Mouse (Mus musculus) B cell, adult 2 months (primary cell): ENCODE measurements around the gene Stard13.

Experiments used
- DNase-seq, 2 experiments: peaks; one replicate each; pipeline ENCODE4 v3.0.0; 2022

Gene Stard13

DNA sequence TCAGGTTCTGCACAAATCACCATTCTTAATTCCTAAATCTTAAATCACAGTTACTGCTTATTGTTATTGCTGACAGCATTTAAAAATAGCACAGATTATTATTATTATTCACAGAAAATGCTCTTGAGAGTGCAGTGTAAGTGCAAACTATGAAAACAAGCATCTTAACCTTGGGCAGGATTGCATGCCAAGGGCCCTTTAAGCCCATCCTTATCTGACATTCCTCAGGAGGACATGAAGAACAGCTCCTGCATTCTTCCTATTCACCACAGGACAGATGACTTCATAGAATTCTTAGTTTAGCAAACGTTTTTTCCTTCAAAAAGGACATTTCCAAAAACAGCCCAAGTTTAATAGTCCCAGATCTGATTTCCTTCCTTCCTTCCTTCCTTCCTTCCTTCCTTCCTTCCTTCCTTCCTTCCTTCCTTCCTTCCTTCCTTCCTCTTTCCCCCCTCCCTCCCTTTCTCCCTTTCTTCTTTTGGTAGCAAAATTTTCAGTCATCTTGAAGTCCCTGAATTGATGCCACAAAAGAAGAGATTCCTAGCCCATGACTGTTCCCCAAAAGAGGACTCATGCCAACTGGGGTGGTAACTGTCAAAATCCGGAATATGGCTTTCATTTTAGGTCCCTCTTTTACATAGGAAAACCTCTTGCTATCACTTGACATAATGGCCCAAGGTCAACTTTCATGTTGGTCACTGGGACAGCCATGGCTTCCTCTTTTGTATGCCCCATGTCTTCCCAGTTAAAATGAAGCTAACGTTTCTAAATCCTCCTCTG, 140.6 kb downstream of the Stard13 start:
- no peak for DNase-seq

DNA sequence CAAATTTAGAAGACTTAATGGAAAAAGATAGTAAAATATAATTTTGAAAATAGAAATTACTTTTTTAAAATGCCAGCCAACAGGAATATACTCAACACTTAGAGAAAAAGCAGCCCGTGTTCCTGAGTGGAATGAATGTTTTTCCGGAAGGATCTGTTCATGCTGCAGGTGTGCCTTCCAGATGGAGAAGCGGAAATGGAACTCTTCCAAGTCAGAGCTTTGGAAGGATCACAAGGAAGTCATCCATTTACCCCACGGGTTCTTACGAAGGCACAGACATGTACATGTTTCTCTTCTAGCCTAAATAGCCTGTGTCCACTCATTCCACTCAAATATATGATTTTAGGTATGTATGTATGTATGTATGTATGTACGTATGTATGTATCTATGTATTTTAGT, 142.6 kb downstream of the Stard13 start:
- no peak for DNase-seq

DNA sequence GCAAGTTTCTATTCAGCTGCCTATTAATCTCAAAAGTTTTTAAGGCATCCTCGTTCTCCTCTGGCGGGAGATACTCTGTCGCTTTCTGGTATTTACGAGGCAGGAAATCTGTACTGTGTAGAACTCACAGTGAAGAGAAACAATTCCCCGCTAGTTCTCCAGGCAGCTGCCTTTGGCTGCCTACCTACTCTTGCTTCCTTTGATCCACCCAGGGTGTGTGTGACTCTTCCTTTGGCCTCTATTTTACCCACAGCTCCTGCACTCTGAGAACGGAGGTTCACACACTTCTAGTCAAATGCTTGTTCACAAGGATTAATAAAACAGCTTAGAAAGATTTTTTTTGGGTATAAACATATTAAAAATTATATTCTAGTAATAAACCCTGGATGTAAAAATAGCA, 144.4 kb downstream of the Stard13 start:
- DNase-seq: no peak

DNA sequence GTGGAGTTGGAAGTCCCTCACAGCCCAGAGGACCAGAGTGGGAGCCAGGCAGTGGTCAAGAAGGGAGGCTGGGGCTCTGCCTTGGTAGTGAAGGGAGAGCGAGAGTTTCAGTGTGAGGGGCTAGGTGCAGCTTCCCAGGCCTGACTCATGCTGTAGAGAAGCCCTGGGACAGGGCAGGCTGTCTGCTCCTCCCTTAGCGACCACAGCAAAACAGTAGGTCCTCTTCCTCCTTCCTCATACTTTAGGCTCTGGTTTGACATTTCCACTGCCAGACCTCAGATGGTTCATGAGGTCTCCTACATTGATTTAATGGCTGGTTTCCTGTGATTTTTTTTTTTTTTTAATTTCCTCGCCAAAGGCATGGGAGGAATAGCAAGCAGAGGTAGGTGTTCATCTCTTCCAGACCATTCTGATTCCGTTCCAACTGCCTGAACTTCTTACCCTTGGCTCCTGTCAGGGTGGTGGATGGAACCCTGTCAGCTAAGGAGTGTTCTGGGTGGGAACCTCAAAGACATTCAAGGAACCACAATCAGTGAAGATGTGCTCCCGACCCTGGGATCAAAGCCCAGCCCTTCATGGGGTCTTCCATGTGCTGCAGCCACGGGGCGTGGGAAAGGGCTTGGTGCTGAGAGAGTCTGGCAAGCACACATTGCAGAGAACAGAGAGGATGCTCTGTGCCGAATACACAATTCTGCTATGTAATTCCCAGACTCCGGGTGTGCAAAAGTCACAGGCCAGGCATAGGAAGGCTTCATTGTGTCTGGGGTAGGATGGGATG, 147.0 kb downstream of the Stard13 start:
- no peak for DNase-seq

DNA sequence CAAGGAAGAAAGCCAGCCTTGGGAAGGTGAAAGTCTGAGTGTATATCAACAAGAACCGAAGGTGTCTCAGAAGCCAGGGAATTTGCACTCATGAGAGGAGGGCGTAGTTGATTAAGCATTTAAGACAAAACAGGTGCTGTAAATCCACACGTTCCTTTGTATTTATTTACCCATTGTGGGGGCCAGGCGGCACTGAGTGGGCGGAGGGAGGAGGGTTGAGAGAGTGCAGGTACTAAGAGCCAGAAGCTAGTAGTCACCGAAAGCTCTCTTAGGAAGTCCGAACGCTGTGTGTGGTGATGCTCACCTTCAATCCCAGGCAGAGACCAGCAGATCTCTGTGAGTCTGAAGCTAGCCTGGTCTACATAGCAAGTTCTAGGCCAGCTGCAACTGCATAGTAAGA, 147.9 kb downstream of the Stard13 start:
- no peak for DNase-seq

DNA sequence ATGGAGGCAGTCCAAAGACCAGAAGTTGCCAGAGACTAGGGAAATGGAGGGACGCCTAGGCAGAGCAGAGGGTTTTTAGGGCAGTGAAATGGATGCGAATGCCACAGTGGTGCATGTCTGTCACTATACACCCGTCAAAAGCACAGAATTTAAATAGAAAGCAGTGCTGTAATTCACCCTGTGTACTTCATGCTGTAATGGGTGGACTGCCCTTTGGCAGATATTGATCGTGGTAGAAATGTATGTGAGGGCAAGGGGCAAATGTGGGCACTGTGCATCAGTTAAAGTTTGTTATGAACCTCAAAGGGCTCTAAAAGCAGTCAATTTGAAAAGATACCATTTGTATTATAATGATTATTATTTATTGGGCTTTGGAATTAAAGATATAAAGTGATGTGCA, 153.4 kb downstream of the Stard13 start:
- no peak for DNase-seq

DNA sequence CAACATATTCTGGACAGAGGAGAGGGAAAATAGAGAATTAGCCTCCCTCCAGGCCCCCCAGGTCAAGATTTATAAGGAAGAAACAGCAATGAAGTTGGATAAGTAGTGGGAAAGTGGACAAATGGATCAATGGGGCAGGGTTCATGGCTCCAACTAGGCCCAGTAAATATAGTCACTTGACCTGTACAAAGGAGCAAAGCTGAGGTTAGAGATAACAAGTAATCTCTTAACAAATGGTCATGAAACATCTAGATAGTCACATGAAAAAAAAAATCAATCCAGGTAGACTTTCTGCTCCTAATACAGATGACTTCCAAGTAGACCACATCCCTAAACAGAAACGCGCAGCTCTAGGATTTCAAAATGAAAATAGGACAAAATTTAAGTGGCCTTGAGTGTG, 155.7 kb downstream of the Stard13 start:
- DNase-seq: no peak

DNA sequence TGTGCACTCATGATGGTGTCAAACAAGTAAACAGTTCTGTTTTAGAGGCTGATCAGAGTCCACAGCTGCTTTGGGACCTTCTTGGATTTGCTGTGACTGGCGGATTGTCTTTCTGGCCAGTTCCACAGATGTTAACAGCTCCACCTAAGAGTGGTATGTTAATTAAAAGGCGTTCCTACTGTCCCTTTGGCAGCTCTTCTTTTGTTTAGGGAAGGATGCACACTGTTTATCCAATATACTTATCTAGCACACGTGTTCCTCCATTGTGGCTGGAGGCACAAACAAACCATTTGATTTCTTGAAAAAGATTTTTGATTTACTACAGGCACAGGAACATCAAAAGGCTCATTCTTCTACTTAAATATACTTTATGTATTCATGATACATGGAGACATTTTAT, 156.7 kb downstream of the Stard13 start:
- no peak for DNase-seq

DNA sequence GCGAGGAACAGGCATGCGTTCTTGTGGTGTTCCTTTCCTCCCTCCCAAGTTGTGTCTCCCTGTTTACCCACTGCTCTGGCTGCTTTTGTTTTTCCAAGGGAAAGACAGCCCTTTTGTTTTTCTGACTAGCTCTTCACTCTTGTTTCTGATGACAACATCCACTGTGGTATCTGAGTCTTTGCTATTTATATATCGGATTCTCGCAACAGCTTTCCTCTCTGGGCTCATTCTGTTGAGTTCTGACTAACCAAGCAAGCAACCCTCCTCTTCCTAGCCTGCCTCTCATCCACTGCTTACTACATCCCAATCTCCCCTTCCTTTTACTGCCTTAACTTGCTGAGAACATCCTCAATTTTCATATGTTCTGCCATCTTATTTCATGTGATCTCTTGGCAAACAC, 159.4 kb downstream of the Stard13 start:
- DNase-seq: no peak

DNA sequence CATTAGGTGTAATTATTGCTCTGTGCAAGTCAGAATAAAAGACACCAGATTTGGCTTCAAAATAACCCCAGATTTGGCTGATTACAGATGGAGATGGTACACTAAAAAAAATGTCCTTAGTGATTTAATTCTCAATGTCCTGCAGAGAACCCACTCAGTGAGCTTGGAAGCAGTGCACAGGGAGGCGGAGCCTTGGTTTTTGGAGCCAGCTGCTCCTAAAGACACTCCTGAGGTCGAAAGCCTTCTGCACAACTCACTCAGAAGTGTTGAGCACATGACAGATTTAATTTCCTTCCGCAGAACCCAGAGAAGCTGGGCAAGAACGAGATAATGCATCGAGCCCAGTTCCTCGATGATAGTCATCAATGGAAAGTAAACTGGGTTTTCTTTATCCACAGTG, 162.2 kb downstream of the Stard13 start:
- DNase-seq: no peak

DNA sequence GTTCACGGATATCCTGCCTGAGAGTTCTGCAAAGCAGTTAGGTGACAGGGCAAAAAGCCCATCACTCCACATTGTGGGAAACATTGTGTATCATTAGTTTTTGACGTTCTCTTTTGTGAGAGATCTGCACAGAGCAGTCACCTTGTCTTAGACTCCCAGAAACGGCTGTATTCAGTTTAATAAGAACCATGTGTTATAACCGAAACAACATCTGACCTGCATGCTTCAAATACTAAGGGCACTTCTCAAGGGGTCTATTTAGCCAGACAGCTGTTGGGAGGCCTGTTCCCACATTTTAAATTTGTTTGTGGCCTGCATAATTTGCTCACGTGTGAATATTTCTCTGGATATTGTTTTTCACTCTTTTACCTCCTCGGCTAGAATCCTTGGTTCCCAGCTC, 162.7 kb downstream of the Stard13 start:
- DNase-seq: no peak

DNA sequence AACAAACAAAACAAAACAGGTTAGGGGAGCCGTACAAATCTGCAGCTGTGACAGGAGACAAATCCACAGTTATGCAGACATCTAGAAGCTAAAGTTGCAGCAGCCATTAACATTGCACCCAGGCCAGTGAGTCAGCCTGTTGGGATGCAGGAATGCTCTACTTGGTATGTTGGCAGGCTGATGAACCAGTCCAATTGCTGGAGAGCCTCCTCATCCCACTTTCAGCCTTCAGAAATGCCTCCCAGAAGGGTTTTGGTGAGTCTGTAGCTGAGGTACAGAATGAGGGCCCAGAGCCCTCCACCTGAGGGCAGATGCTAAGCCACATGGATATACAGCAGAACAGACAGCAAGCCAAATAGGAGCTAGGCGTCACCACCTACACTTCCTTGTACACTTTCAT, 164.1 kb downstream of the Stard13 start:
- no peak for DNase-seq

DNA sequence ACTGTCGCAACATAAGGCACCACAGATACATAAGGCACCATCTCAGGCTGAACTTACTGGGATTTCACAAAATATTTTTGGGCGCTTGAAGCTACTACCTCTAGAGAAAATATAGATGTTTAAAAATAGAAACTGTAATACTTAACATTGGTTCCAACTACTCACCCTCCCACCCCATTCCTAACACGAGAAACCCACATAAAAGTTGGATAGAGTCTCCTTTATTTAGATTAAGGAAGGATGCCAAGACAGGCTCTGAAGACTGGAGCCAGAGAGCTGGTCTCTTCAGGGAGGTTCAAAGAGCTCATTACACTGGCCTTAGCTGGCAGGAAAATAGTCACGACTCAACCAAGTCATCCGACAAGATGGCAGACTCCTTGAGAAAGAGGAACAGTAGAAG, 167.6 kb downstream of the Stard13 start:
- no peak for DNase-seq

DNA sequence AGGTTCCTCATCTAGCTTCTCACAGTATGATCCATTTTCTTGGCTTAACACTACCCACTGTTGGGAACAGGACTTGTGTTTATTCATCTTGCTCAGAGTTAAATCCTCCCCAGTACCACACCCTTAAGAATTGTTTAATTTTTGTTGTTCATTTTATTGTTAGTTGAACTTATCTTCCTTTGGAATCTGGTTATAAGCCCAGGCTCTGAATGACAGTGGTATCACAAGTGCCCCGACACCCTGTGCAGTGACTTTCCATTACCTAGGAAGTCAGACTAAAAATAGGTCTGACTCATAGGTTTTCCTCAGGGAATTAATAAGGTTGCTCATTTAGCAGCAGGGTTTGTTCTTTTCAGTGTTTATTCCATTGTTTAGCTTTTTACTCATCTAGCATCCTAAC, 168.4 kb downstream of the Stard13 start:
- DNase-seq: no peak

DNA sequence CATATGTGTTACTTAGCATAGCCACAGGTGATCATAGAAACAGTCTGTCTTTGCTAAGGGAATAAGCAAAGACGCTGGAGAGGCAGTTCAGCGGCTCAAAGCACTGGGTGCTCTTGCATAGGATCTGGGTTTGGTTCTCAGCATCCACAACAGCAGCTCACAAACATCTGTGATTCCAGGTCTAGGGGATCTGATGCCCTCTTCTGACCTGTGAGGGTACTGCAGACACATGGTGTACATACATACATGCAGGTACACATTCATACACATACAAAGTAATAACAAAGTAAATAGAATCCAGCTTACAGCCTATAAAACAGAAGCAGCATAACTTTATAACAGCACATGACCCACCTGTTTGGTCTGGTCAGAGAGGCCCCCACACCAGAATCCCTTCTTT, 171.7 kb downstream of the Stard13 start:
- no peak for DNase-seq

DNA sequence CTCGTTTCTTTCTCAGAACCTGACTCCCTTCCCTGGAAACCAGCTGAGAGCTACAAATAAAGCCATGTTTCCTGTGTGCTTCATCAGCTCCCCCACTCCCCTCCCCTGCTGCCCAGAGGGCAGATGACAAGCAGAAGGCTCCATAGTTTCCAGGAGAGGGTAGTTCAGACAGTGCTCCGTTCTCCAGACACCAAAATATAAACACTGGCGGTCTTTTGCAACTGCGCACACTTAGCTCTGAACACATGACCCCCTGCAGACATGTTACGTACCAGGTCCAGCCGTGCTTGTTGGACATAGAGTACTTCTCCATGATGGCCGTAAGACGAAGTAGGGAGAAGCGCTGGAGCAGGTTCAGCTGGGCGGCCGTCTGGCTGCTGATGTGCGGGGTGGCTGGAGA, 173.2 kb downstream of the Stard13 start:
- DNase-seq: no peak

DNA sequence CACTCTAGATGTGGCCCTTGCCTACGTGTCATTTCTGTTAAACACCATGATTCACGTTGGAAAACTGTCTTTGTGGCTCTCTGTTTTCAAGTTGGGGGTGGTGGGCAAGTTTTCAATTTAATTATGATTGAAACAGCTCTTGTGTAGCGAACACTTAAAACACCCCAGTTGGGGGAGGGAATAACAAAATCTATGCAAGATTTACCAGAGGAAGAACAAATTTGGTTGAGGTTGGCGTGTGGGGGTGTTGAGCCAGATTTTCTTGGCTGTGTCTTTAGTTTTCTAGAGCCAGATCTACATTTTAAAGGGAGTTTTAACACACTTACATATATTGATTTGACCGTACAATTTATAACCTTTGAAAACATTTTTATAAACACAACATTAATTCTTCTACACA, 173.9 kb downstream of the Stard13 start:
- no peak for DNase-seq

DNA sequence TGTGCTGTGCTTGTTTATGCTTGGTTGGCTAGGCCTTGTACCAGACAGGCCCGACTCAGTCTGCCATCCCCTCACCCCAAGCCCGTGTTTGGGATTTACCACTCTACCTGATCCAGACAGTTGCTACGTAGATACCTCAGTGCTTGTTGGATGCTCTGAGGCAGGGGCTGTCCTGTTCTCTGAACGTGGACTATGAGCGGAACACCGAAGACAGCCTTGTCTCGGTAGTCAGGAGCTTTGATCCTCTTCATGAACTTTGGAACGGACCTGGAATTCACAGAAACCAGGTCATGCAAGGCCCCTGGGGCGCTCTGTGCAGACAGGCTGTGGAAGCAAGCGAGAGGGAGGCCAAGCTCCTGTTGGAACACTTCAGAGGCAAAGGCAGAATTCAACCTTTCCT, 174.3 kb downstream of the Stard13 start:
- no peak for DNase-seq

DNA sequence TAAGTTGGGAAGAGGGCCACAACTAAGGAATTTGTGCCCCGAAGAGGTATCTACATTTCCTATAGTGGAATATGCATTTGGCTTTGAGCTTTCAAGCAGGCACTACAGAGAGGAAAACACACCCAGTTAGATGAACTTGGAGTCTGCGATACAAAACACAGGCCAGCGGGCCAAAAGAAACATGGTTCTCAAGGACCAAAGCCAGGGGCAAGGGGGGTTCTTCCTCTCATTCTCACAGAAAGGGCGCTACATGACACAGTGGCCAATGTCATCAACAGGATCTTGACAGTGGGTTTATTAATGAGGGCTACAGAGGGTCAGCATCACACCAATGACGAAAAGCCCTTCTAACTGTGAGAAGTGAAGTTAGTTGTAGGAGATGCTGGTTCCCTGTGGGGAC, 175.9 kb downstream of the Stard13 start:
- DNase-seq: no peak

DNA sequence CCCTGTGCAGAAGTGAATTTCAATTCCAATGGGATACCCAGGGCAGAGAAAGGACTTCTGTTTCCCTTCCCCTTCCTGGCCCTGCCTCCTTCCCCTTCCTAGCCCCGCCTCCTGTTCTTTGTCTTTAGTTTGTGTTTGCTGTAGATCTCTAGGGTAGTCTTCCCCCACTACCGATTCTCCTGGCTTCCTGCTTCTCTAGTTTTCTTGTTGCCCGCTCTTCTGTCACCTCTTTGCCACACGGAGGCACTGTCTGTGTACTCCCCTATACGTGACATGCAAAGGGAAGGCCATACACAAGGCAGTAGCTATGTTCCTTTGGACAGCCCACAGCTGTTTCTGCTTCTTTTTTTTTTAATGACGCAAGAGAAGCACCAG, 176.7 kb downstream of the Stard13 start:
- DNase-seq: no peak

DNA sequence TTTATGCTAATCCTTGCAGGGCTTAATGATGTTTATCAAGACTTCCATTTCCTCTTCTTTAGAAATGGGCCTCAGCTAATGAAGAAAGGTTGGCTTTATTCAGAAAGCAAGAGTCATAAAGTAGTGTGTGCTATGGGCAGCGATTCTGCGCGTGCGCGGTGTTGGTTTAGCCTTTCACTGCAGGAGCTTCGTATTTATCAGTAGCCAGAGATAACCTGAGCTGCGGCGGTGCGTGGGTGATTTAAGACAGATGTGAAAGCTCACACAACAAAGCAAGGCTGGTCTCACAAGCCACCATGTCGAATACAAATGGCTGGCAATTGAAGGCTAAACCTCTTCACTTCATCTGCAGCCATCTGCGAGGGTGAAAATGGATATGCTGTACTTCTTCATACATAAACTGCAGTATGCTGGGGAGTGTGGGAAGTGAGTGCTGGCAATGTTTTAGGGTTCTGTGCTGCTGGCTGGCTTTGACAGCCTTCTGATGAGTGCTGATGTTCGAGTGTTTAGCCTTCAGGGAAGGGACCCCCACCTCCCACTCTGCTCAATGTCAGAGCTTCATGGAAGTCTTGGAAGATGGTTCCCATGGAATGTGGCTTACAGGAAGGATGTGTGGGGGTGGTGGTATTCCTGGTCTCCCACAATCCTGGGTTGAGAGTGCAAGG, 177.2 kb downstream of the Stard13 start:
- no peak for DNase-seq

DNA sequence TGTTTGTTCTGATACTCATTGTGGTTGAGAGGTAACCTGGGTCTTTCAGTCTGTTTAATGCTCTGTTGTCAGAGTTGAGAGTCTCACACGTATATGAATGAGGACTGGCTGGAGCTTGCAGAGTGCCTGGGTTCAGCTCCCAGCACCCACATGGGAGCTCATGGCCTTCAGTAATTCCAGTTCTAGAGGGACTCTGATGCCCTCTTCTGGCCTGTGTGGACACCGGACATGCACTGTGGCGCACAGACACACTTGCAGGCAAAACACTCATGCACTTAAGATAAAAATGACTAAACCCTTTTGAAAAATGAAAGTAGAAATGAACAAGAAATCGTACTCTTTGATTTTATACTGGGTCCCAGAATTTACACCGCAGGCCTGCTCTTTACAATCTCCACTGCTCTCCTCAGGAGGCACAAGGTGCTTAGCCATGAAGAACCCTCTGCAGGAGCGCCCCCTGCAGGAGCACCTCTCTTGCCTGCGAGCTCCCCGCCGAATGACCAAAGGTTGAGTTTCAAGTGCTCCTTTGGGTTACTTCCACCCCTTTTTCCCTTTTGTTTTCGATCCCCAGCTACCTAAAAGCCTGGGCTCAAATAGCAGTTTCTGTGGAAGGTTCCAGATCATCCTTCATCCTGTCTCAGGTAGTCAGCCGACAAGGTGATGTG, 178.1 kb downstream of the Stard13 start:
- no peak for DNase-seq

DNA sequence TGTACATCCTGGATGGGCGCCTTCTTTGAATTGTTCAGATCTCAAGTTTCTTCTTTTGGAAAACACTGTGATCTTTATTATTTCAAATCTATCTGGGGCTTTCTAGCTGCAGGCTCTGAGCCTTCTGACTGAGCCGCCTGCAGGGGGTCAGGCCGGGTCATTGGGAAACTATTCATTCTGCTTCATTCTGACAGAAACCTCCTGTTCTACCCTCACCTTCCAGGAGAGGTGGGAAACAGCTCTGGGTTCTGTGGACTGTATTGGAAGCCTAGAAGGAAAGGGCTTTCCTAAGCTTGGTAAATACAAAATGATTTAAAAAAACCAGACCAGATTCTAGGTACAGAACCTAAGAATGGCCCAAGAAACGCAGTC, 178.9 kb downstream of the Stard13 start:
- no peak for DNase-seq
